Mouse (Mus musculus) inflammation-experienced regulatory T-cells, adult 6 months (primary cell): Measurements from ENCODE around the gene Kpna6. TPM values are rescaled to one million over a fixed set of nuclear protein-coding genes. Genes with fewer than 3 reads are reported as not detected.

Source experiments
- ATAC-seq: one replicate; pipeline ENCODE4 v1.8.0; 2017
- polyA plus RNA-seq, 3 experiments: library from polyadenylated mRNA; unstranded; fragments of 100-300 nt; shearing (Covaris generic); gene quantifications; one replicate each; pipeline ENCODE4 v1.2.1; 2017

Kpna6 gene
- polyA plus RNA-seq, 3 experiments from 2014 or later: 8.6 to 11.6 (median 9.9) TPM

- no peak for ATAC-seq
These were observed 55.4 kb downstream of the Kpna6 start for GRCm38 (mm10) chr4:129617121-129617641.

DNA sequence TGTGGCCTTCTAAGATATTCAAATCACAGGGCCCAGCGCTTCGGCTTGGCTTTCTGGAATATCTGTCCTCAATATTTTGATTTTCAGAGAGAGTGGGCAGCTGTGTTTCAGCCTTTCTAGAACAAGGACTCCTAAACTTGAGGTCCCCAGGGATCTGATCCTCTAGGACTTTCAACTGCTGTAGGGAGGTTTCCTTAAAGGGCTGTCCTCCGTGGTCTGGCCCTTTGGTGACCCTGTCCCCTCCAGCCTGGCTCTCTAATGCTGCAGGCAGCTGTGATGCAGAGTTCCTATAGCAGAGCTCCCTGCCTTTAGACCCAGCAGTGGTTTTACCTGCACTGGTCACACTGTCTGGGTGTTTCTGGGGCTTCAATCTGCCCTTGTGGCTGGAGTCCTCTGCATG is 55.9 kb downstream of the Kpna6 start:
- no peak for ATAC-seq

- ATAC-seq: no peak
These were observed 56.7 kb downstream of the Kpna6 start for GRCm38 (mm10) chr4:129615801-129616290.

DNA sequence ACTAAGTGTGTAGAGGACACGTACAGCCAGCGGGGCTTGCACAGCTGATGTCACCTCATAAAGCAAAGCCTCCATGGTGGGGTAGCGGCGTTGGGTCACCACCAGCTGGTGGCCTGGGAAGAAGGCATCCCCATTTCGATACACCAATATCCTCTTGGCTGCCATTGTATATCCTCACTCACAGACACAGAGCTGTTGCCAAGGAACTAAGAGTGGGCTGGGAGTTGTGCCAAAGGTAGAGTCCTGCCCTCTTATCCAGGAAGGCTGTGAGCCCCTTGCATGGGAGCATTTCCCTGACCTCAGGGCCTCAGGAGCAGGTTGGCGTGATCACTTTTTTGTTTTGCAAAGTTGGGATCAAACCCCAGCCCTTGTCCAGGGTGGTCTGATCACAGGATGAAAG is 58.5 kb downstream of the Kpna6 start, which contains the start of gene Dcdc2b:
Gene Dcdc2b, minus strand, starts transcription at position 165 of the 400 bp plus-strand sequence.
- no peak for ATAC-seq

DNA sequence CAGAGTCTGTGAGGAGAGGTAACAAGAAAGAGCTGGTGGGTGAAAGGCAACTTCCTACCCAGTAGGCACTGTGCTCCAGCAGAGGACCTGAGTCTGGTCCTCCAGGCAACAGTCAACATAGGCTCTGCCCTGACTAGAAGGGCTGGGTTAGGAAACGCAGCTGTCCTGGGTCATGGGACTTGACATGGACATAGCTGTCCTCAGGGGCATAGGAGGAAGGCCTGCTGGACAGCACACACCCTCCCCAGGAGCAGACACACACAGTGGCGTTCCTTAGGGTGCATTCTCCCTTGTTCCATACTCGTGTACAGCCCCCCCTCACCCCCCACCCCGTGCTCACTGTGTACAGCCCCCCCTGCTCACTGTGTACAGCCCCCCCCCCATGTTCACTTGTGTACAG is 62.1 kb downstream of the Kpna6 start:
- no peak for ATAC-seq

- ATAC-seq: peak; percentile 51
These were observed 62.5 kb downstream of the Kpna6 start for GRCm38 (mm10) chr4:129610026-129610425.

- ATAC-seq: no peak
These were observed 63.4 kb downstream of the Kpna6 start for GRCm38 (mm10) chr4:129609139-129609631.

DNA sequence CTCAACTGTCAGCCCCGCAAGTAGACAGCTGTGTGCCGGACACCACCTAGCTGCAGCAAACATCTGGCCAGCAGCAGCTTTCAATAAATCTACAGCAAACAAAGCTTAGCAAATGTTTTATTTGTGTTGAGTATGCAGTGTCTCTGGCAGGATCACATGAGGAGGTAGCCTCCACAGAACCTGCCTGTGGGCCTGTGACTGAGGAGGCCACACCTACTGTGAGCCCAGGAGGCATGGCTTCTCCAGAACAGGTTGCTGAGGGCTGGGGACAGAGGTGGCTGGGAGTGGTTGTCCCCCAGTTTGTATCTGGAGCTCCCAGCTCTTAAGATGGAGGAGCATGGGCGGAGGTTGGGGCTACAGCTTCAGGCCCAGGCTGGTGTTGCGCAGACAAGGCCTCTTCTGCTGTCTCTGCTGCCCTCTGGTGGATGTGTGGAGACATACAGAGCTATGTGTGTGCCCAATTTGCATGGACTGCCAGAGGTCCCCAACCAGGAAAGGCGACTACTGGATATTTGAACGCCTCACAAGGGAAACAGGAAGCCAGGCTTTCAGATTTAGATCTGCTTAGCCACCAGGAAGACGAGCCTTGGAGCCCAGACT is 64.0 kb downstream of the Kpna6 start:
- peak; percentile 92 for ATAC-seq

DNA sequence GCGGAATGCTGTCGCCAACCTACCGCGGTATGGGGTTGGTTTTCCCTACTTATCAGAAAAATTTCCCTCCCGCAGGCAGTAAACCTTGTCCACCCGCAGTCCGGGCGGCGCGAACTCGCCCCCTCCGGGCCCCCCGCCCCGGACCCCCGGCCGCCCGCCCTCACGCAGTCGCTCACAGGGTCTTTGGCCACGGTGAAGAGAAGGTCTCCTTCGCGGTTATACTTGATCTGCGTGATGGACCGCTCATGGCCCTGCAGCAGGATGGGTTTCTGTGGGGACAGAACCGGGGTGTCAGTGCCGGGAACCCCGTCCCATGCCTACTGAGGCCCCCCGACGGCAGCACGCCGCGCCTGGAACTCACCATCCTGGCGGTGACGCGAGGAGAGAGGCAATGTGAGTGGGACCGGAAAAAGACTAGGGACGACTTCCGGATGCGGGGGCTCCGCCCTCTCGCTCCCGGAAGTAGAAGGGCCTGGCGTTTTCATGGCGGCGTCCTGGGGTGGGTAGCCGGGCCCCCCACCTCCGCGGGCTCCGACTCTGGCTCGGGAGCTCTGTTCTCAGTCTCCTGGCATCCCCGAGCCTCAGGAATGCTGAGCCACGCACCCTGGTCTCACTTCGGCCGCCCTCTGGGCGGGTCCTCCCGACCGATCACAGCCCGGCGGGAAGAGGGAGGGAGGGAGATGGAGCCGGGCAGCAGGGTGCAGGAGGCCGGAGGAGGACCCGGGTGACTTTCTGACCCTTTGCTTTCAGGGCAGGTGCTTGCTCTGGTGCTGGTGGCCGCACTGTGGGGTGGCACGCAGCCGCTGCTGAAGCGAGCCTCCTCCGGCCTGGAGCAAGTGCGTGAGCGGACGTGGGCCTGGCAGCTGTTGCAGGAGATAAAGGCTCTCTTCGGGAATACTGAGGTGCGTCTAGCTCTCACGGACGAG is 72.1 kb downstream of the Kpna6 start, which contains the start of the genes Eif3i and Tmem234:
Gene Eif3i, minus strand, starts transcription at position 416 of the 926 bp plus-strand sequence.
Gene Tmem234, plus strand, starts transcription at position 436 of the 926 bp plus-strand sequence.
- peak; percentile 99 for ATAC-seq

Other genes with a start within 250 kb of the Kpna6 start
- not detected for gene Zbtb8b, start 231.9 kb downstream of the Kpna6 start, polyA plus RNA-seq
- 10 to 100 TPM; 20.2 to 33.8 (median 28.8) TPM for gene Bsdc1, start 211.2 kb downstream of the Kpna6 start, polyA plus RNA-seq
- gene Tssk3, start 181.7 kb downstream of the Kpna6 start, polyA plus RNA-seq: not detected
- gene Fam229a, start 181.6 kb downstream of the Kpna6 start, polyA plus RNA-seq: not detected
- 1 to 10 TPM; 2.7 to 4.9 (median 4.4) TPM for gene Marcksl1, start 159.2 kb downstream of the Kpna6 start, polyA plus RNA-seq
- gene Hdac1, start 130.1 kb downstream of the Kpna6 start, polyA plus RNA-seq: 100 to 1,000 TPM; 256 to 267 (median 261) TPM
- 1,000 to 10,000 TPM; 1,449 to 1,788 (median 1,727) TPM for gene Lck, start 99.1 kb downstream of the Kpna6 start, polyA plus RNA-seq
- under 1 TPM in 2 of 3 experiments, not detected in 1; 0.97 to 0.98 TPM for gene Fam167b, start 94.2 kb downstream of the Kpna6 start, polyA plus RNA-seq
- gene Eif3i, start 72.1 kb downstream of the Kpna6 start, polyA plus RNA-seq: 100 to 1,000 TPM; 335 to 403 (median 335) TPM
- gene Tmem234, start 72.1 kb downstream of the Kpna6 start, polyA plus RNA-seq: 100 to 1,000 TPM; 283 to 327 (median 313) TPM
- 1 to 10 TPM; 2.1 to 5.3 (median 4.3) TPM for gene Dcdc2b, start 58.5 kb downstream of the Kpna6 start, polyA plus RNA-seq
- gene Iqcc, start 53.7 kb downstream of the Kpna6 start, polyA plus RNA-seq: 10 to 100 TPM; 45.5 to 63.3 (median 53.1) TPM
- 10 to 100 TPM; 30.5 to 54.0 (median 35.4) TPM for gene Ccdc28b, start 48.8 kb downstream of the Kpna6 start, polyA plus RNA-seq
- gene Txlna, start 31.7 kb downstream of the Kpna6 start, polyA plus RNA-seq: 10 to 100 TPM; 17.1 to 26.8 (median 21.4) TPM
- 10 to 100 TPM in 2 of 3 experiments, 1 to 10 TPM in 1; 8.3 to 16.1 (median 12.8) TPM for gene Tmem39b, start 24.1 kb upstream of the Kpna6 start, polyA plus RNA-seq
- gene Khdrbs1, start 69.5 kb upstream of the Kpna6 start, polyA plus RNA-seq: 10 to 100 TPM; 35.0 to 40.3 (median 39.9) TPM
- 1,000 to 10,000 TPM; 1,860 to 2,586 (median 2,027) TPM for gene Ptp4a2, start 138.5 kb upstream of the Kpna6 start, polyA plus RNA-seq